Mouse (Mus musculus): ENCODE data around the gene Mns1.
"Not testable (repeated sequence)": the region's sequence is repeated elsewhere in the genome, so short reads cannot be mapped to it uniquely, and the experiment has no call there.

Mns1 gene

GRCm38 (mm10) chr9:72437822-72438701 is at the start of gene Mns1:
Gene Mns1 (plus strand): TSS chr9:72438011.
- DNase-seq (ENCODE audit: low spot score), result peak; percentile 95

GRCm38 (mm10) chr9:72388934-72389333 is 48.9 kb upstream of the Mns1 start:
- DNase-seq (ENCODE audit: low spot score), result no peak

- DNase-seq (ENCODE audit: low spot score), result no peak
Observed at GRCm38 (mm10) chr9:72389431-72390002, 48.3 kb upstream of the Mns1 start.

GRCm38 (mm10) chr9:72390321-72391077 is 47.3 kb upstream of the Mns1 start:
- DNase-seq (ENCODE audit: low spot score), result no peak

- DNase-seq (ENCODE audit: low spot score), result no peak
Observed at GRCm38 (mm10) chr9:72392686-72393085, 45.1 kb upstream of the Mns1 start.

GRCm38 (mm10) chr9:72393238-72393637 is 44.6 kb upstream of the Mns1 start:
- no peak for DNase-seq (ENCODE audit: low spot score)

GRCm38 (mm10) chr9:72393869-72394341 is 43.9 kb upstream of the Mns1 start:
- no peak for DNase-seq (ENCODE audit: low spot score)

GRCm38 (mm10) chr9:72400121-72400520 is 37.7 kb upstream of the Mns1 start:
- no peak for DNase-seq (ENCODE audit: low spot score)

GRCm38 (mm10) chr9:72401769-72402168 is 36.0 kb upstream of the Mns1 start:
- not testable (repeated sequence) for DNase-seq (ENCODE audit: low spot score)

GRCm38 (mm10) chr9:72403421-72403820 is 34.4 kb upstream of the Mns1 start:
- DNase-seq (ENCODE audit: low spot score), result no peak

GRCm38 (mm10) chr9:72404446-72404845 is 33.4 kb upstream of the Mns1 start:
- no peak for DNase-seq (ENCODE audit: low spot score)

- no peak for DNase-seq (ENCODE audit: low spot score)
Observed at GRCm38 (mm10) chr9:72404934-72405333, 32.9 kb upstream of the Mns1 start.

- no peak for DNase-seq (ENCODE audit: low spot score)
Observed at GRCm38 (mm10) chr9:72405882-72406638, 31.8 kb upstream of the Mns1 start.

- DNase-seq (ENCODE audit: low spot score), result peak; percentile 61
Observed at GRCm38 (mm10) chr9:72408131-72408586, 29.7 kb upstream of the Mns1 start.

- peak; percentile 5 for DNase-seq (ENCODE audit: low spot score)
Observed at GRCm38 (mm10) chr9:72409381-72410225, 28.2 kb upstream of the Mns1 start.

- no peak for DNase-seq (ENCODE audit: low spot score)
Observed at GRCm38 (mm10) chr9:72411746-72412145, 26.1 kb upstream of the Mns1 start.

GRCm38 (mm10) chr9:72418443-72418842 is 19.4 kb upstream of the Mns1 start:
- no peak for DNase-seq (ENCODE audit: low spot score)

- no peak for DNase-seq (ENCODE audit: low spot score)
Observed at GRCm38 (mm10) chr9:72420490-72420889, 17.3 kb upstream of the Mns1 start.

GRCm38 (mm10) chr9:72422284-72422683 is 15.5 kb upstream of the Mns1 start:
- no peak for DNase-seq (ENCODE audit: low spot score)

GRCm38 (mm10) chr9:72422753-72423152 is 15.1 kb upstream of the Mns1 start:
- DNase-seq (ENCODE audit: low spot score), result no peak

All from lung, postnatal 25 days (tissue).